Mouse (Mus musculus) thymus, adult 2 months (tissue): ENCODE results near the gene Atp23.

Experiments used
- CTCF ChIP-seq: fragments of 200-500 bp; IDR thresholded peaks from 2 replicates; pipeline ENCODE4 v1.5.1; 2012; ENCODE audit warnings: mild to moderate bottlenecking, control low read depth, low read length, moderate library complexity, borderline replicate concordance; ENCODE audit not compliant: control insufficient read depth, poor library complexity, insufficient read depth; ENCODE audit errors: extremely low read depth
- POLR2A ChIP-seq: fragments of 200-500 bp; IDR thresholded peaks from 2 replicates; pipeline ENCODE4 v1.6.1; 2012; ENCODE audit warnings: mild to moderate bottlenecking, low read length, control low read depth, moderate library complexity; ENCODE audit not compliant: control insufficient read depth, poor library complexity, insufficient read depth; ENCODE audit errors: extremely low read depth

DNA sequence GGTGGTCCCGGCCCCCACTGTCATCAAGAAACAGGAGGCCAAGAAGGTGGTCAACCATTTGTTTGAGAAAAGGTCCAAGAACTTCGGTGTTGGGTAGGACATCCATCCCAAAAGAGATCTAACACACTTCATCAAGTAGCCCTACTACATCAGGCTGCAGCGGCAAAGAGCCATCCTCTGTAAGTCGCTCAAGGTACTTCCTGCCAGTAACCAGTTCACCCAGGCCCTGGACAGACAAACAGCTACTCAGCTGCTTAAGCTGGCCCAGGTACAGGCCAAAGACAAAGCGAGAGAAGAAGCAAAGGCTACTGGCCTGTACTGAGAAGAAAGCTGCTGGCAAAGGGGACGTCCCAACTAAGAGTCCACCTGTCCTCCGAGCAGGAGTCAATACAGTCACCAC, 8.0 kb downstream of the Atp23 start:
- no peak for TF ChIP-seq CTCF
- no peak for TF ChIP-seq POLR2A
